14 mouse cellular contexts compared by ENCODE assay signal in genomic region chr6:138552144-138552543, GRCm38 (mm10). TPM values are rescaled to one million over a fixed set of nuclear protein-coding genes. Genes with fewer than 3 reads are reported as not detected.
"Had no signal": no experiment of that assay in that cellular context is flagged by ENCODE, and none has a peak within 500 bp of the region (broad histone marks: within the 10 kb centered on the region; RNA-seq: fewer than 3 reads in every experiment).

No protein-coding gene starts in this region.

- DNase-seq: kidney, adult 18-20 months; kidney, postnatal 36 days; liver; liver, embryonic 13.5 days; liver, postnatal 0 days; right cerebral cortex, postnatal 14 days; thymus, adult 2 months; thymus, postnatal 25 days had no signal

- H3K27ac ChIP-seq: intestine, embryonic 15.5 days; left cerebral cortex, adult 2 months; limb, embryonic 12.5 days; liver, embryonic 13.5 days; midbrain, embryonic 13.5 days; stomach, embryonic 15.5 days had no signal

- H3K4me3 ChIP-seq: intestine, embryonic 15.5 days; left cerebral cortex, adult 2 months; limb, embryonic 12.5 days; liver, embryonic 13.5 days; midbrain, embryonic 13.5 days; stomach, embryonic 15.5 days had no signal

RNA-seq across cellular contexts. Expression of gene Lmo3, which starts 29.6 kb away (rescaled TPM):
- total RNA-seq: megakaryocyte progenitor cell, adult 5-6 weeks had no signal
